In genomic region chr10:45067436-45067925, GRCm38 (mm10) we compare ENCODE assay signal across 8 mouse cellular contexts. TPM values are rescaled to one million over a fixed set of nuclear protein-coding genes. Genes with fewer than 3 reads are reported as not detected.
A peak's percentile ranks its signal among the peaks of the same experiment; 100 is the strongest.
DNase-seq lines count a peak whose midpoint lies in the region; ATAC-seq and TF ChIP-seq lines count a peak whose summit lies in the region.

No protein-coding gene starts in this region.

- under 1% methylated on average over 28 of the region's 28 CpGs for WGBS in kidney, embryonic 14.5 days
- 0% methylated on average over 28 of the region's 28 CpGs for WGBS in embryonic facial prominence, embryonic 14.5 days
- WGBS in intestine, postnatal 0 days = under 1% methylated on average over 28 of the region's 28 CpGs

- peaks cover 3% of the 10 kb centered on the region; the same call in 1 of the 2 replicates for H3K36me3 ChIP-seq in kidney, embryonic 14.5 days (ENCODE audit: control insufficient read depth, insufficient read depth, low read length)
- H3K36me3 ChIP-seq in G1E (replicated peaks) = peaks cover 10% of the 10 kb centered on the region
- 0 out of 2 replicates have a peak, but pooled peaks cover 5% of the 10 kb centered on the region for H3K36me3 ChIP-seq in embryonic facial prominence, embryonic 14.5 days (ENCODE audit: control insufficient read depth, insufficient read depth, low read length)
- no peaks in the 10 kb centered on the region for H3K36me3 ChIP-seq in intestine, postnatal 0 days (ENCODE audit: control insufficient read depth, insufficient read depth)

- H3K9me3 ChIP-seq in kidney, embryonic 14.5 days (ENCODE audit: control insufficient read depth, low read length) = no peaks in the 10 kb centered on the region
- no peaks in the 10 kb centered on the region for H3K9me3 ChIP-seq in G1E (replicated peaks)
- no peaks in the 10 kb centered on the region for H3K9me3 ChIP-seq in embryonic facial prominence, embryonic 14.5 days (ENCODE audit: control insufficient read depth, low read length)
- H3K9me3 ChIP-seq in intestine, postnatal 0 days (ENCODE audit: control insufficient read depth) = no peaks in the 10 kb centered on the region

- DNase-seq in kidney, adult 8-10 months = no peak
- DNase-seq in G1E (ENCODE audit: low spot score) = no peak
- DNase-seq in embryonic facial prominence, embryonic 14.5 days (ENCODE audit: low spot score) = peak; percentile 66
- DNase-seq in thymus, postnatal 36 days = peak; percentile 11 to 18
- DNase-seq in ovary, postnatal 36 days (ENCODE audit: low spot score) = no peak

- TF ChIP-seq CTCF in G1E (IDR thresholded peaks at IDR 0.05; ENCODE audit: low read depth, low read length) = no peak
- TF ChIP-seq CTCF in intestine, postnatal 0 days (IDR thresholded peaks at IDR 0.05; ENCODE audit: low read depth) = no peak

- H3K4me3 ChIP-seq in kidney, embryonic 14.5 days (ENCODE audit: low read length) = peak overlapping the region; percentile 59
- peak overlapping the region; percentile 81 for H3K4me3 ChIP-seq in G1E (ENCODE audit: low read depth, low read length)
- peak overlapping the region; percentile 99 for H3K4me3 ChIP-seq in embryonic facial prominence, embryonic 14.5 days (ENCODE audit: low read depth, low read length)
- peak overlapping the region; percentile 89 for H3K4me3 ChIP-seq in intestine, postnatal 0 days (ENCODE audit: low read depth, low read length)

- H3K4me2 ChIP-seq in kidney, embryonic 14.5 days (replicated peaks; ENCODE audit: low read depth, low read length) = peak overlapping the region; percentile 53
- peak overlapping the region; percentile 70 for H3K4me2 ChIP-seq in embryonic facial prominence, embryonic 14.5 days (ENCODE audit: low read depth, low read length)
- peak overlapping the region; percentile 95 for H3K4me2 ChIP-seq in intestine, postnatal 0 days (replicated peaks; ENCODE audit: low read depth)

- H3K9ac ChIP-seq in kidney, embryonic 14.5 days (ENCODE audit: low read depth, low read length) = peak overlapping the region; percentile 68
- peak overlapping the region; percentile 93 for H3K9ac ChIP-seq in embryonic facial prominence, embryonic 14.5 days (ENCODE audit: low read depth, low read length)
- H3K9ac ChIP-seq in intestine, postnatal 0 days (ENCODE audit: low read depth, low read length) = peak overlapping the region; percentile 76

- H3K27me3 ChIP-seq in kidney, embryonic 14.5 days (ENCODE audit: control insufficient read depth, insufficient read depth, low read length) = no peaks in the 10 kb centered on the region
- H3K27me3 ChIP-seq in G1E (ENCODE audit: insufficient read depth, low read length) = no peaks in the 10 kb centered on the region
- H3K27me3 ChIP-seq in embryonic facial prominence, embryonic 14.5 days (replicated peaks; ENCODE audit: control insufficient read depth, insufficient read depth, low read length) = no peaks in the 10 kb centered on the region
- H3K27me3 ChIP-seq in intestine, postnatal 0 days (replicated peaks; ENCODE audit: control insufficient read depth, insufficient read depth, low read length) = no peaks in the 10 kb centered on the region

- peak; percentile 69 for ATAC-seq in kidney, embryonic 14.5 days (ENCODE audit: low FRiP score, low TSS enrichment)
- ATAC-seq in G1E (ENCODE audit: extremely low read depth, insufficient number of reproducible peaks, low FRiP score, poor library complexity, severe bottlenecking) = no peak
- 0 out of 2 replicates have a peak, but pooled peaks have one; percentile 1 for ATAC-seq in embryonic facial prominence, embryonic 14.5 days (ENCODE audit: low read depth)
- ATAC-seq in intestine, postnatal 0 days = peak; percentile 23
- ATAC-seq in megakaryocyte progenitor cell, adult 5-6 weeks (replicated peaks; ENCODE audit: poor library complexity) = peak; percentile 14

- peak overlapping the region; percentile 38; the same call in 1 of the 2 replicates for H3K27ac ChIP-seq in kidney, embryonic 14.5 days (ENCODE audit: low read depth, low read length)
- peak overlapping the region; percentile 79 for H3K27ac ChIP-seq in embryonic facial prominence, embryonic 14.5 days (replicated peaks; ENCODE audit: low read depth, low read length)
- peak overlapping the region; percentile 72 for H3K27ac ChIP-seq in intestine, postnatal 0 days (ENCODE audit: low read depth, low read length)

- H3K4me1 ChIP-seq in kidney, embryonic 14.5 days (ENCODE audit: control insufficient read depth, insufficient read depth, low read length) = peaks cover 22% of the 10 kb centered on the region; the same call in 1 of the 2 replicates
- peaks cover 47% of the 10 kb centered on the region for H3K4me1 ChIP-seq in G1E (ENCODE audit: insufficient read depth, low read depth, low read length)
- peaks cover 12% of the 10 kb centered on the region; the same call in 1 of the 2 replicates for H3K4me1 ChIP-seq in embryonic facial prominence, embryonic 14.5 days (ENCODE audit: control insufficient read depth, insufficient read depth, low read length)
- 0 out of 2 replicates have a peak, but pooled peaks cover 3% of the 10 kb centered on the region for H3K4me1 ChIP-seq in intestine, postnatal 0 days (replicated peaks; ENCODE audit: control insufficient read depth, insufficient read depth, low read length)

RNA-seq across cellular contexts. Expression of gene Prep, which starts 0.5 kb away (rescaled TPM):
- 12.1 and 23.8 TPM in 2 replicates for polyA plus RNA-seq in kidney, embryonic 14.5 days (2014; fragmentation: Nextera tagmentation; extraction: Ambion mirVana)
- total RNA-seq in G1E (2014; fragmentation: Nextera tagmentation) (17.4 and 18.3 TPM in 2 replicates), G1E (2017) (14.4 and 14.9 TPM in 2 replicates)
- polyA plus RNA-seq in G1E (2012) = 25.8 and 30.7 TPM in 2 replicates
- 19.0 and 21.7 TPM in 2 replicates for polyA plus RNA-seq in embryonic facial prominence, embryonic 14.5 days (2014; fragmentation: Nextera tagmentation; extraction: Ambion mirVana)
- 6.8 and 7.0 TPM in 2 replicates for polyA plus RNA-seq in intestine, postnatal 0 days (2015; fragmentation: Nextera tagmentation; extraction: Ambion mirVana)
- total RNA-seq in megakaryocyte progenitor cell, adult 5-6 weeks (2015) = 10.0 and 10.4 TPM in 2 replicates
- total RNA-seq in megakaryocyte progenitor cell, adult 5-6 weeks (2017) = 12.7 and 13.3 TPM in 2 replicates

Comparison
In these comparisons a context has a peak if more than half of its experiments do, and no peak if none do; other contexts are left out.
1. DNase-seq: peak in embryonic facial prominence, embryonic 14.5 days (single experiment) and thymus, postnatal 36 days (2 of 2); none in kidney, adult 8-10 months (0 of 2), G1E (single experiment) and ovary, postnatal 36 days (single experiment).
2. Peak in every context shown above with its lines, with median percentiles within 50 percentile points of each other: H3K27ac ChIP-seq, H3K4me2 ChIP-seq, H3K4me3 ChIP-seq and H3K9ac ChIP-seq.